In genomic region chr19:3292028-3292427, GRCm38 (mm10) we compare ENCODE assay signal across 8 mouse cellular contexts. TPM values are rescaled to one million over a fixed set of nuclear protein-coding genes. Genes with fewer than 3 reads are reported as not detected.
DNase-seq lines count a peak whose midpoint lies in the region; ATAC-seq and TF ChIP-seq lines count a peak whose summit lies in the region.

No protein-coding gene starts in this region.

- TF ChIP-seq CTCF in G1E (IDR thresholded peaks at IDR 0.05; ENCODE audit: low read depth, low read length): peak; percentile 70; the same call in 1 of the 2 replicates

- WGBS in forebrain, embryonic 11.5 days: 72% methylated on average over 2 of the region's 2 CpGs
- 75% methylated on average over 2 of the region's 2 CpGs for WGBS in hindbrain, embryonic 10.5 days

- peak; percentile 61; the same call in 1 of the 2 replicates for ATAC-seq in G1E (ENCODE audit: extremely low read depth, insufficient number of reproducible peaks, low FRiP score, poor library complexity, severe bottlenecking)
- ATAC-seq in forebrain, embryonic 11.5 days (replicated peaks; ENCODE audit: low FRiP score): peak; percentile 79

- no peak overlapping the region for H3K9ac ChIP-seq in forebrain, embryonic 11.5 days (ENCODE audit: low read length)

- H3K4me3 ChIP-seq in G1E (ENCODE audit: low read depth, low read length): no peak overlapping the region
- H3K4me3 ChIP-seq in forebrain, embryonic 11.5 days (ENCODE audit: low read depth, low read length): no peak overlapping the region
- no peak overlapping the region for H3K4me3 ChIP-seq in hindbrain, embryonic 10.5 days

- H3K27ac ChIP-seq in forebrain, embryonic 11.5 days (ENCODE audit: low read depth, low read length): no peak overlapping the region
- H3K27ac ChIP-seq in hindbrain, embryonic 10.5 days: no peak overlapping the region

- no peaks in the 10 kb centered on the region for H3K27me3 ChIP-seq in G1E (ENCODE audit: insufficient read depth, low read length)
- no peaks in the 10 kb centered on the region for H3K27me3 ChIP-seq in forebrain, embryonic 11.5 days (ENCODE audit: control insufficient read depth, insufficient read depth, low read length)
- no peaks in the 10 kb centered on the region for H3K27me3 ChIP-seq in hindbrain, embryonic 10.5 days (ENCODE audit: insufficient read depth, poor library complexity, severe bottlenecking)

- H3K4me2 ChIP-seq in forebrain, embryonic 11.5 days (ENCODE audit: low read depth, low read length, severe bottlenecking): no peak overlapping the region

- peaks cover 6% of the 10 kb centered on the region for H3K4me1 ChIP-seq in G1E (ENCODE audit: insufficient read depth, low read depth, low read length)
- H3K4me1 ChIP-seq in forebrain, embryonic 11.5 days (replicated peaks; ENCODE audit: control insufficient read depth, insufficient read depth, low read length): no peaks in the 10 kb centered on the region
- no peaks in the 10 kb centered on the region for H3K4me1 ChIP-seq in hindbrain, embryonic 10.5 days (replicated peaks)

- H3K36me3 ChIP-seq in G1E (replicated peaks): peaks cover 69% of the 10 kb centered on the region
- no peaks in the 10 kb centered on the region; the same call in 1 of the 2 replicates for H3K36me3 ChIP-seq in forebrain, embryonic 11.5 days (ENCODE audit: control insufficient read depth, insufficient read depth, low read length)
- peaks cover 58% of the 10 kb centered on the region for H3K36me3 ChIP-seq in hindbrain, embryonic 10.5 days

- peak; percentile 46 for DNase-seq in G1E (ENCODE audit: low spot score)
- peak; percentile 60 for DNase-seq in adrenal gland, postnatal 25 days
- DNase-seq in forebrain, embryonic 11.5 days (ENCODE audit: low spot score): peak; percentile 72
- peak; percentile 49 for DNase-seq in hindbrain, embryonic 10.5 days (ENCODE audit: low spot score)
- peak; percentile 71 to 73 for DNase-seq in layer of hippocampus, postnatal 10 days (ENCODE audit: low spot score in 2 of 2)
- DNase-seq in lung, postnatal 10 days: peak; percentile 74
- peak; percentile 62 for DNase-seq in ovary, postnatal 36 days (ENCODE audit: low spot score)
- peak; percentile 67 for DNase-seq in thymus, postnatal 25 days

- H3K9me3 ChIP-seq in G1E (replicated peaks): no peaks in the 10 kb centered on the region
- no peaks in the 10 kb centered on the region for H3K9me3 ChIP-seq in forebrain, embryonic 11.5 days (ENCODE audit: control insufficient read depth, low read length)
- H3K9me3 ChIP-seq in hindbrain, embryonic 10.5 days: no peaks in the 10 kb centered on the region

RNA-seq across cellular contexts. Expression of gene Ighmbp2, which starts 9.2 kb away (rescaled TPM):
- total RNA-seq in G1E (2014; fragmentation: Nextera tagmentation): 2.8 and 6.5 TPM in 2 replicates
- total RNA-seq in G1E (2017): 5.1 and 5.6 TPM in 2 replicates
- 10.6 and 12.0 TPM in 2 replicates for polyA plus RNA-seq in G1E (2012)
- 6.4 and 9.1 TPM in 2 replicates for total RNA-seq in adrenal gland, postnatal 25 days (2021)
- 9.4 and 10.1 TPM in 2 replicates for polyA plus RNA-seq in forebrain, embryonic 11.5 days (2014; fragmentation: Nextera tagmentation; extraction: Ambion mirVana)
- 10.9 and 11.2 TPM in 2 replicates for polyA plus RNA-seq in hindbrain, embryonic 10.5 days (2016; fragmentation: Nextera tagmentation; extraction: Ambion mirVana)
- 10 to 100 TPM; 12.4 to 12.6 TPM for total RNA-seq in layer of hippocampus, postnatal 10 days (2021)

RNA-seq across cellular contexts. Expression of gene Mrpl21, which starts 9.3 kb away (rescaled TPM):
- total RNA-seq in G1E (2014; fragmentation: Nextera tagmentation): 54.5 and 57.3 TPM in 2 replicates
- total RNA-seq in G1E (2017): 92.9 and 105 TPM in 2 replicates
- polyA plus RNA-seq in G1E (2012): 6.9 and 27.4 TPM in 2 replicates
- 67.9 and 69.7 TPM in 2 replicates for total RNA-seq in adrenal gland, postnatal 25 days (2021)
- 122 and 131 TPM in 2 replicates for polyA plus RNA-seq in forebrain, embryonic 11.5 days (2014; fragmentation: Nextera tagmentation; extraction: Ambion mirVana)
- 126 and 128 TPM in 2 replicates for polyA plus RNA-seq in hindbrain, embryonic 10.5 days (2016; fragmentation: Nextera tagmentation; extraction: Ambion mirVana)
- total RNA-seq in layer of hippocampus, postnatal 10 days (2021): 10 to 100 TPM; 55.1 to 55.7 TPM

RNA-seq across cellular contexts. Expression of gene Cpt1a, which starts 30.1 kb away (rescaled TPM):
- total RNA-seq in G1E (2014; fragmentation: Nextera tagmentation) (15.0 and 15.5 TPM in 2 replicates), G1E (2017) (21.2 and 22.3 TPM in 2 replicates)
- polyA plus RNA-seq in G1E (2012): 3.2 and 4.1 TPM in 2 replicates
- 392 and 423 TPM in 2 replicates for total RNA-seq in adrenal gland, postnatal 25 days (2021)
- 10.0 and 10.4 TPM in 2 replicates for polyA plus RNA-seq in forebrain, embryonic 11.5 days (2014; fragmentation: Nextera tagmentation; extraction: Ambion mirVana)
- 3.6 and 5.6 TPM in 2 replicates for polyA plus RNA-seq in hindbrain, embryonic 10.5 days (2016; fragmentation: Nextera tagmentation; extraction: Ambion mirVana)
- total RNA-seq in layer of hippocampus, postnatal 10 days (2021): 10 to 100 TPM; 31.9 to 35.2 TPM

Comparison
In these comparisons a context has a peak if more than half of its experiments do, and no peak if none do; other contexts are left out.
1. RNA of gene Cpt1a, which starts 30.1 kb away (total RNA-seq): 392 to 423 TPM in adrenal gland, postnatal 25 days; 31.9 to 35.2 TPM in layer of hippocampus, postnatal 10 days and 15.0 to 22.3 TPM in G1E; every median in the first group is over 10 times any median in the second.
2. Peak in every context shown above with its lines, with median percentiles within 50 percentile points of each other: DNase-seq.